In the genomic region with DNA sequence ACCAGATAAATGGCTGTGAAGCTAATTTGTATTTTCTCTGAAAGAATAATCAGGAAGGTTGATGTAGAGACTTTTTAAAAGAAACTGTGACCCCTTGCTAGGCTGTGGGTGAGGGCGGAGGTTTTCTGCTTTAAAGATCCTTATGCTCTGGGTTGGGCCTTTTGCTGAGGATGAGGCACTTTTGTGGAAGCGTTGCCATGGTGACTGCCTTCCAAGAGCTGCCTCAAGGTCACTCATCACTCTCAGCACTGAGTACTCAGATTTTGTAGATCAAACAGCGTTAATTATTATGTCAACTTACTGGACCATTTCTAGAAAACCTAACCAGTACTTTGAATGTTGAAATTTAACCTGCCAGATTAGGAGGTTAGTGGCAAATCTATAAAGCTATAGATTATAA, we compare ENCODE assay signal across 9 mouse cellular contexts. TPM values are rescaled to one million over a fixed set of nuclear protein-coding genes. Genes with fewer than 3 reads are reported as not detected.
DNase-seq lines count a peak whose midpoint lies in the region; ATAC-seq and TF ChIP-seq lines count a peak whose summit lies in the region.
"Had no signal": no experiment of that assay in that cellular context is flagged by ENCODE, and none has a peak within 500 bp of the region (broad histone marks: within the 10 kb centered on the region; RNA-seq: fewer than 3 reads in every experiment).

No protein-coding gene starts in this region.

- no peak overlapping the region for H3K4me2 ChIP-seq in kidney, embryonic 15.5 days
- H3K4me2 ChIP-seq: lung, embryonic 15.5 days had no signal

- no peaks in the 10 kb centered on the region for H3K9me3 ChIP-seq in kidney, embryonic 15.5 days (replicated peaks)
- H3K9me3 ChIP-seq: lung, embryonic 15.5 days had no signal

- no peaks in the 10 kb centered on the region for H3K27me3 ChIP-seq in spleen, adult 2 months (ENCODE audit: control insufficient read depth, insufficient read depth, low read length)
- H3K27me3 ChIP-seq in kidney, embryonic 15.5 days = no peaks in the 10 kb centered on the region
- H3K27me3 ChIP-seq: lung, embryonic 15.5 days had no signal

- 0 out of 2 replicates have a peak, but pooled peaks have one; percentile 52 for ATAC-seq in kidney, embryonic 15.5 days (replicated peaks; ENCODE audit: low FRiP score)
- ATAC-seq in erythroid progenitor cell, adult 5-6 weeks (replicated peaks; ENCODE audit: low FRiP score, poor library complexity, severe bottlenecking) = no peak

- TF ChIP-seq CTCF in spleen, adult 2 months (IDR thresholded peaks at IDR 0.05; ENCODE audit: extremely low read depth, insufficient read depth, insufficient read length, insufficient replicate concordance) = no peak

- no peaks in the 10 kb centered on the region for H3K36me3 ChIP-seq in spleen, adult 2 months (ENCODE audit: control insufficient read depth, insufficient read depth, low read length)
- H3K36me3 ChIP-seq in kidney, embryonic 15.5 days = no peaks in the 10 kb centered on the region
- H3K36me3 ChIP-seq: lung, embryonic 15.5 days had no signal

- peaks cover 36% of the 10 kb centered on the region for H3K4me1 ChIP-seq in spleen, adult 2 months (ENCODE audit: control insufficient read depth, insufficient read depth, insufficient read length)
- H3K4me1 ChIP-seq in kidney, embryonic 15.5 days = peaks cover 66% of the 10 kb centered on the region

- WGBS in spleen, adult 2 months = 79% methylated on average over 3 of the region's 3 CpGs
- WGBS in kidney, embryonic 15.5 days = 30% methylated on average over 3 of the region's 3 CpGs

- no peak overlapping the region for H3K4me3 ChIP-seq in spleen, adult 2 months (ENCODE audit: extremely low read depth, insufficient read depth, insufficient read length)
- no peak overlapping the region for H3K4me3 ChIP-seq in kidney, embryonic 15.5 days (replicated peaks)
- H3K4me3 ChIP-seq: lung, embryonic 15.5 days had no signal

- DNase-seq in cerebellum, postnatal 25 days = peak; percentile 18 to 53
- DNase-seq in cerebellum, adult 9-10 months = no peak
- DNase-seq in spleen, adult 2 months (ENCODE audit: low read depth in 1 of 2, low spot score in 2 of 2) = no peak
- DNase-seq in spleen, postnatal 36 days (ENCODE audit: low spot score in 2 of 2) = no peak
- no peak for DNase-seq in urinary bladder, postnatal 36 days (ENCODE audit: low spot score in 2 of 2)
- DNase-seq in urinary bladder, postnatal 25 days (ENCODE audit: low spot score) = no peak

- no peak for TF ChIP-seq POLR2A in spleen, adult 2 months (IDR thresholded peaks at IDR 0.05; ENCODE audit: low read depth, low read length)

- H3K9ac ChIP-seq in kidney, embryonic 15.5 days = no peak overlapping the region
- H3K9ac ChIP-seq: lung, embryonic 15.5 days had no signal

- peak overlapping the region; percentile 59; the same call in 1 of the 2 replicates for H3K27ac ChIP-seq in spleen, adult 2 months (ENCODE audit: insufficient read depth, low read length)
- peak overlapping the region; percentile 87 for H3K27ac ChIP-seq in kidney, embryonic 15.5 days

RNA-seq across cellular contexts. Expression of a gene that starts 29.2 kb away (rescaled TPM):
- 48.4 and 67.9 TPM in 2 replicates for polyA plus RNA-seq in spleen, adult 2 months (2012; rRNA removed)
- 17.4 and 19.2 TPM in 2 replicates for polyA plus RNA-seq in kidney, embryonic 15.5 days (2015; fragmentation: Nextera tagmentation; extraction: Ambion mirVana)
- total RNA-seq in erythroid progenitor cell, adult 5-6 weeks (2015; ENCODE audit: low replicate concordance) = 17.6 and 20.5 TPM in 2 replicates
- total RNA-seq in erythroid progenitor cell, adult 5-6 weeks (2017; ENCODE audit: low replicate concordance) = 3.6 and 3.9 TPM in 2 replicates

Comparison
In these comparisons a context has a peak if more than half of its experiments do, and no peak if none do; other contexts are left out.
1. DNase-seq: peak in cerebellum, postnatal 25 days (2 of 2); none in cerebellum, adult 9-10 months (single experiment), spleen, adult 2 months (0 of 2), spleen, postnatal 36 days (0 of 2), urinary bladder, postnatal 36 days (0 of 2) and urinary bladder, postnatal 25 days (single experiment).